Mouse (Mus musculus) monocyte, adult 2 months (primary cell): Measurements from ENCODE around the gene Eif2ak2.

Experiments used
- DNase-seq, 2 experiments: peaks; one replicate each; pipeline ENCODE4 v3.0.0; 2022; ENCODE audit warnings: low spot score in 2 of 2, low read depth in 1 of 2

Eif2ak2 gene

GRCm38 (mm10) chr17:78882401-78883112 is at the start of gene Eif2ak2:
TSS of gene Eif2ak2 (minus strand) at chr17:78882573.
- DNase-seq: peak in 1 of 2 experiments; percentile 40

DNA sequence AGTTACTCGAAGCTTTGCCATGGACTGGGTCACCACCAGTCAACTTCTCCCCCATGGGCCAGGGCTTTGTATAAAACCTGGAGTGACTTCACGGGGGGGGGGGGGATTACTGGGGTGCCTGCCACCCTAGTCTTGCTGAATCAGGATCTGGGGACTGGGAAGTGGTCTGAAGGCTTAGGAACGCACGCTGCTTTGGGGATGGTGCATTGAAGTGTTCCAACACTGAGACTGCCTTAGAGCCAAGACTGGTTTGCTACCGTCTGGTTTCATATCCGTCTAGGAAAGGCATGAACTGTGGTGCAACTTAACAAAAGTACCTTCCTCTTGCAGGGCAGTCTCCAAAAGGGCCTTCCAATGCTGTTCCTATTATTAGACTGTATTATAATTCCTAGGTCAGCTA is 35.3 kb upstream of the Eif2ak2 start:
- no peak for DNase-seq

DNA sequence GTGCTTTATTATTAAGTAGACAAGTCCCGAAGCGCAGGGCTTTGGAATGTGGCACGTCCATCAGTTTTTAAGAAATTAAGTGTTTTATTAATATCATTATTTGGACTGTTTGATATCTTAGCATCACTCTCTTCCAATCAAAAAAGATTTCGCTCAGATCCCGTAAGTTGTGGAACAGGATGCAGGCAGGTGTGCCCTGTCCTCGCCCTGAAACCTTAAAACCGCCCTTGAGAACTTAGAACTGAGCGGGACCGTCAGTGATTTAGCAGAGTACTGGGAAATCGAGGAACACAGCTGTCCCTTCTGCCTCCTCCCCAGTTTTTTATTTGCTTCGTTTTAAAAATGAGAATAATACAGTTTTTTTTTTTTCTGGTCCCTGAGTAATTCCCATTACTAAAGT is 34.5 kb upstream of the Eif2ak2 start:
- no peak for DNase-seq

- peak; percentile 53 to 70 for DNase-seq
These were observed 34.0 kb upstream of the Eif2ak2 start, which contains the start of gene Cebpzos for GRCm38 (mm10) chr17:78916369-78916813. TSS of gene Cebpzos (plus strand) at chr17:78916500.

DNA sequence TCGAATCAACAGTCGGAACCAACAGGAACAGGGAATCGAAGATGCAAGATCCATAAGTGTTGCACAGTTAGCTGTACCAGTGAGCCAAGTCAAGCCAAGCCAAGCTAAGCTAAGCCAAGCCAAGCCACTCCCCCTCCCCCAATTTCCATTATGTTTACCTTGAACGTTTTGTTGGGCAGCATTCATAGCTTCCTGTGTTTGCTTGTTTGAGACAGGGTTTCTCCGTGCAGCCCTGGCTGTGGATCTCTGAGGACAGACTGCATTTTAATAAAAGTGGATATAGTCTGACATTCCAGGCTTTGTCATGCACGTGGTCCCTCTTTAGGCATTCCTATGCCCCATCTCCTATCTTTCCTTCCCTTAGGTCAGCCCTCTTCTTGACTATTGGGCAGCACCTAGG is 33.4 kb upstream of the Eif2ak2 start:
- no peak for DNase-seq

DNA sequence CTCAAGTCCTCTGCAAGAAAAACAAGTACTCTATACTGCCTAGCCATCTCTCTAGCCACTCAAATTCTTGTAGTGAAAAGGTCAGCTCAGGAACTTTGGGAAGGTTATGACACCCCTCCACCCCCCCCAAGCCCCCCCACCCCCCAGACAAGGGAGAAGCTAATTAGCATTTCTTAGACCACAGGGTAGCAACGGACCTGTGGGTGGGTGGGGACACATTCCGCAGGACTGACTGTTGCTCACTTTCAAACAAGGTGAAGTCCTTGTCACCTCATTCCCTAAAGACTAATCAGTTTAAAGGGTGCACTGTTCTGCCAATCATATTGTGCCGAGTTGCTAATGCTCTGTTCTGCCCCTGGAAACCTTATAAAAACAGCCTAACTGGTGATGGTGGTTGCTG is 31.5 kb upstream of the Eif2ak2 start:
- no peak for DNase-seq

DNA sequence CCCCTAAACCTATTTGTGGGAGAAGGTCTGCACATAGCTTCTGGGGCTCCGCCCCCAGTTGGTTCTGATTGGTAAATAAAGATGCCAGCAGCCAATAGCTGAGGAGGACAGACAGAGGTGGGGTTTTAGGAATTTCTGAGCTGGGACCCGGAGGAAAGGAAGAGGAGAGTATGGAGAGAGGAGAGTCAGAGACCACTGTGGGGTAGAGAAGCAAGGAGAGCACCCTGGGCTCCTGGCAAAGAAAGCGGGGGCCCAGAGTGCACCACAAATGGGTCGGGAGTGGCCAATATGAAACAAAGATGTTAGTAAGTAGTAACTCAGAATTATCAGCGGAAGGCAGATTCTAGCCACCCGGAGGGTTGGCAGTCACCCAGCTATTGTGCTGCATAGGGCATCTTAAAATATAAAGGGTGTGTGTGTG is 30.5 kb upstream of the Eif2ak2 start:
- no peak for DNase-seq

GRCm38 (mm10) chr17:78909374-78909773 is 27.0 kb upstream of the Eif2ak2 start:
- DNase-seq: no peak

DNA sequence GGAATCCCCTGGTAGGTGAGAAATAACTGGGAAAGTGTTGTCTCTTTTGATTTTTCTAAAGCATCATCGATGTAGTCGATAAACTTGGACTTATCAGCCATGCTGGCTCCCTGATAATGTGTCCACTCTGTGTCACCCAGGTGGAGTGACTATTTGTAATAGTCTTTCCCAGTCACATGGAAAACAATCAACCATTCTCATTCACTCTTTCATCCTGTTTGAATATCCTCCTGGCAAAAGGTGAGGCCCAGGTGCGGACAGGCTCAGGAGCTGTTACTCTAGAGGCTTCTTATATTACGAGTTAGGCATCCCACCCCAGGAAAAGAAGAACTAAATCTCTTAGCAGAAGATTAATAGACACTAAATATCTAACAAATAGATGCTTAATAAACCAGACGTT is 24.5 kb upstream of the Eif2ak2 start, which contains the start of gene Sult6b1:
Gene Sult6b1, minus strand, starts transcription at position 101 of the 400 bp plus-strand sequence.
- DNase-seq: no peak

DNA sequence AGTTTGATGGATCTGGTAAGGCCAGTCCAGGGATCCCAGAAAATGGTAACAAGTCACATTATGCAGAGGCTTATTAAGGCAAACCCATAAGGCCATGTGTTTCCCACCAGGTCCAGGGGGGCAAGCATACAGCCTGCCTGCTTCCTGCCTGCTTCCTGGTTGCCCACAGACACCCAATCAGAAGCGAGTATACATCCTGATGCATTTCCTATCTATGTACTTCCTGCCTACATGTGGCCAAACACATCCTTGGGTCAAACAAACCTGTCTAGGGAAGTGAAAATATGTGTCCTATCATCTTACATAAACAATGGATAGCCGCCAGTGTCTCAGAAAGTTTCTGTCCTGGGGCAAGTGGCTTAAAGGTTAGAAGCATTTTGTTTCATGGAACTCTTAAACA is 20.8 kb upstream of the Eif2ak2 start:
- no peak for DNase-seq

- no peak for DNase-seq
These were observed 13.0 kb upstream of the Eif2ak2 start for GRCm38 (mm10) chr17:78895394-78895793.

DNA sequence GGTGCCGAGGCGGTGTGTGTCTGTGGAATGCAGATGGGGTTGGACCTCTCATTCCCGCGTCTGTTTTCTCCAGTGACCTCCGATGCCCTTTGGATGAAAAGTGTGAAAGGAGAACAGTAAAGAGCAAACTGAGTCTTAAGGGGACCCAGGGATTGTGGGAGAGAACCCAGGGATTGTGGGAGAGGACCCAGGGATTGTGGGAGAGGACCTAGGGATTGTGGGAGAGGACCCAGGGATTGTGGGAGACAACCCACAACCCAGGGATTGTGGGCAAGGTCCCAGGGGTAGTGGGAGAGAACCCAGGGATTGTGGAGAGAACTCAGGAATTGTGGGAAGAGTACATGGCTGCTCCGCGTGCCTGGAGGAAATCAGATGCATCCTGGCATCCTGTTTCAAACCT is 12.6 kb upstream of the Eif2ak2 start:
- DNase-seq: no peak

- DNase-seq: peak in 1 of 2 experiments; percentile 11
These were observed 8.6 kb upstream of the Eif2ak2 start for GRCm38 (mm10) chr17:78891020-78891419.

DNA sequence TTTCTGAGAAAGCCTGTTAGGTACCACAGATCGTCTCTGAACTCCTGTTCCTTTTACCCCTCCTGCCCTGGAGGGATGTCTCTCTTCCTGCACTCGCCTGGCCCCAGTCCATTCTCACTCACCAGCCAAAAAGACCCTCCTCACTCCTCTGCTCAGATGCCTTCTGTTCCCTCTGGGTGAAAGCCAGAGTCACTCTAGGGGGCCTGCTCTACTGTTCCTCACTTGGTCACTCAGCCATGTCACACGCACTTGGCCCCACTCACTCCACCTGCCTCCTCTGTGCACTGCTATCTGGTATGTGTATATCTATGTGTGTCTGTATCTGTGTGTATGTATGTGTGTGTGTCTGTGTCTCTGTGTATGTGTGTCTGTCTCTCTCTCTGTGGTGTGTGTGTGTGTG is 6.8 kb upstream of the Eif2ak2 start:
- no peak for DNase-seq

- no peak for DNase-seq
These were observed 6.2 kb upstream of the Eif2ak2 start for GRCm38 (mm10) chr17:78888554-78888953.

GRCm38 (mm10) chr17:78885286-78886065 is 3.1 kb upstream of the Eif2ak2 start:
- DNase-seq: no peak

- no peak for DNase-seq
These were observed 918 bp upstream of the Eif2ak2 start for GRCm38 (mm10) chr17:78883291-78883690.

- no peak for DNase-seq
These were observed 482 bp downstream of the Eif2ak2 start for GRCm38 (mm10) chr17:78881878-78882304.

GRCm38 (mm10) chr17:78873886-78874285 is 8.5 kb downstream of the Eif2ak2 start:
- DNase-seq: no peak

GRCm38 (mm10) chr17:78856243-78856642 is 26.1 kb downstream of the Eif2ak2 start:
- DNase-seq: no peak

GRCm38 (mm10) chr17:78842271-78842928 is 40.0 kb downstream of the Eif2ak2 start:
- DNase-seq: no peak

- no peak for DNase-seq
These were observed 46.3 kb downstream of the Eif2ak2 start for GRCm38 (mm10) chr17:78836056-78836455.
